Mouse (Mus musculus) intestine, postnatal 0 days (tissue): ENCODE results near the gene Tmem198. TPM values are rescaled to one million over a fixed set of nuclear protein-coding genes. Genes with fewer than 3 reads are reported as not detected.
A peak's percentile ranks its signal among the peaks of the same experiment; 100 is the strongest.

Experiments used
- ATAC-seq: fragments of 200-750 bp; cut with Nextera tagmentation; 2 replicates; pipeline ENCODE4 v1.8.0; 2017; ENCODE audit warnings: mild to moderate bottlenecking, moderate TSS enrichment, moderate library complexity
- H3K27ac ChIP-seq: fragments of 300-500 bp; sonication (generic); 2 replicates; pipeline ENCODE4 v1.5.1; 2014; ENCODE audit warnings: mild to moderate bottlenecking, low read depth, low read length, moderate library complexity
- H3K27me3 ChIP-seq: fragments of 300-500 bp; sonication (generic); replicated peaks from 2 replicates; pipeline ENCODE4 v1.6.1; 2014; ENCODE audit warnings: low read length, mixed read lengths; ENCODE audit not compliant: control insufficient read depth, insufficient read depth
- H3K36me3 ChIP-seq: fragments of 300-500 bp; sonication (generic); 2 replicates; pipeline ENCODE4 v1.6.1; 2014; ENCODE audit warnings: mild to moderate bottlenecking, moderate library complexity; ENCODE audit not compliant: control insufficient read depth, insufficient read depth
- H3K4me1 ChIP-seq: fragments of 300-500 bp; sonication (generic); replicated peaks from 2 replicates; pipeline ENCODE4 v1.6.1; 2014; ENCODE audit warnings: antibody characterized with exemption, low read length, mixed read lengths; ENCODE audit not compliant: control insufficient read depth, insufficient read depth
- H3K4me2 ChIP-seq: fragments of 300-500 bp; sonication (generic); replicated peaks from 2 replicates; pipeline ENCODE4 v1.6.1; 2014; ENCODE audit warnings: low read depth, mild to moderate bottlenecking, moderate library complexity
- H3K4me3 ChIP-seq: fragments of 300-500 bp; sonication (generic); 2 replicates; pipeline ENCODE4 v1.5.1; 2014; ENCODE audit warnings: low read depth, low read length
- H3K9ac ChIP-seq: fragments of 300-500 bp; sonication (generic); 2 replicates; pipeline ENCODE4 v1.6.1; 2014; ENCODE audit warnings: mild to moderate bottlenecking, low read depth, low read length
- H3K9me3 ChIP-seq: fragments of 300-500 bp; sonication (generic); 2 replicates; pipeline ENCODE4 v1.6.1; 2016; ENCODE audit warnings: mixed run types; ENCODE audit not compliant: control insufficient read depth
- CTCF ChIP-seq: sonication (generic); IDR thresholded peaks from 2 replicates; pipeline ENCODE4 v1.5.1; 2016; ENCODE audit warnings: low read depth, mild to moderate bottlenecking, control low read depth, antibody characterized with exemption, moderate library complexity
- WGBS: fragments of 180-500 bp; shearing (Covaris S2); extraction: QIAGEN DNeasy Blood & Tissue Kit; methylation state at CpG from one replicate; pipeline ENCODE4 v1.1.7; 2014; 5-methylcytosine and 5-hydroxymethylcytosine counted together
- polyA plus RNA-seq: library from polyadenylated mRNA; unstranded; fragments of >200 nt; fragmentation: Nextera tagmentation; extraction: Ambion mirVana; gene quantifications from 2 replicates; pipeline ENCODE4 v1.2.1, GENCODE M21; 2015

The Tmem198 gene
- polyA plus RNA-seq, 1 experiment from 2014 or later = 1.3 TPM

GRCm38 (mm10) chr1:75480735-75481134, 1.4 kb downstream of the Tmem198 start:
- H3K27ac ChIP-seq = no peak overlapping the region
- peaks cover 10% of the 10 kb centered on the region; the same call in 1 of the 2 replicates for H3K36me3 ChIP-seq
- no peak overlapping the region for H3K4me3 ChIP-seq
- WGBS = 85% methylated on average over 7 of the region's 7 CpGs
- H3K9me3 ChIP-seq = no peaks in the 10 kb centered on the region
- peaks cover 18% of the 10 kb centered on the region; the same call in 1 of the 2 replicates for H3K27me3 ChIP-seq
- no peak overlapping the region for H3K9ac ChIP-seq
- ATAC-seq = no peak
- H3K4me1 ChIP-seq = no peaks in the 10 kb centered on the region
- no peak overlapping the region for H3K4me2 ChIP-seq
- no peak for TF ChIP-seq CTCF

DNA sequence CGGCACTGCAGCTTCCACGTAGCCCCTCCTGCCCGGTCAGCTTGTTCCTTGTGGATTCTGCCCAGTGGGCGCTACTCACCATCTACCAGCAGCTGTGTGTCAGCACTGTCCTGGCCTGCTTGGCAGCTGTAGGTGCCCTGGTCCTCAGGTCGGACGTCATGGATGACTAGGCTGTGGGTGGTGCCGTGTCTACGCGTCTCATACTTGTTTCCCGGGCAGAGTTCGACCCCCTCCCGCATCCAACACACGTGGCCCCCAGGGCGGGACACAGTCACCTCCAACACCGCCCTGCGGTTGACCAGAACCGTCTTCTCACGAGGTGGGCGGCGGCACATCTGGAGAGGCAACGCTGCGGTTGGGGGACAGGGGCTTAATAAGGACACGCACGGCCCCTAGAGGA, 7.2 kb downstream of the Tmem198 start:
- Histone ChIP-seq H3K9me3 (no peaks in the 10 kb centered on the region), H3K36me3 (peaks cover 14% of the 10 kb centered on the region), H3K9ac (no peak overlapping the region), H3K27me3 (peaks cover 21% of the 10 kb centered on the region), H3K4me2 (peak overlapping the region; percentile 79), H3K27ac (no peak overlapping the region), H3K4me3 (peak overlapping the region; percentile 43; the same call in 1 of the 2 replicates), H3K4me1 (0 out of 2 replicates have a peak, but pooled peaks cover 5% of the 10 kb centered on the region)
- TF ChIP-seq CTCF = 0 out of 2 replicates have a peak, but pooled peaks have one; percentile 10
- no peak for ATAC-seq
- WGBS = 17% methylated on average over 24 of the region's 24 CpGs

- Histone ChIP-seq H3K4me1 (0 out of 2 replicates have a peak, but pooled peaks cover 5% of the 10 kb centered on the region), H3K4me2 (peak overlapping the region; percentile 79), H3K27ac (no peak overlapping the region), H3K9ac (no peak overlapping the region), H3K27me3 (peaks cover 21% of the 10 kb centered on the region), H3K36me3 (peaks cover 14% of the 10 kb centered on the region), H3K9me3 (no peaks in the 10 kb centered on the region), H3K4me3 (peak overlapping the region; percentile 43)
- no peak for ATAC-seq
- 2% methylated on average over 13 of the region's 13 CpGs for WGBS
- TF ChIP-seq CTCF = no peak
Observed at GRCm38 (mm10) chr1:75487040-75487404, 7.7 kb downstream of the Tmem198 start.

DNA sequence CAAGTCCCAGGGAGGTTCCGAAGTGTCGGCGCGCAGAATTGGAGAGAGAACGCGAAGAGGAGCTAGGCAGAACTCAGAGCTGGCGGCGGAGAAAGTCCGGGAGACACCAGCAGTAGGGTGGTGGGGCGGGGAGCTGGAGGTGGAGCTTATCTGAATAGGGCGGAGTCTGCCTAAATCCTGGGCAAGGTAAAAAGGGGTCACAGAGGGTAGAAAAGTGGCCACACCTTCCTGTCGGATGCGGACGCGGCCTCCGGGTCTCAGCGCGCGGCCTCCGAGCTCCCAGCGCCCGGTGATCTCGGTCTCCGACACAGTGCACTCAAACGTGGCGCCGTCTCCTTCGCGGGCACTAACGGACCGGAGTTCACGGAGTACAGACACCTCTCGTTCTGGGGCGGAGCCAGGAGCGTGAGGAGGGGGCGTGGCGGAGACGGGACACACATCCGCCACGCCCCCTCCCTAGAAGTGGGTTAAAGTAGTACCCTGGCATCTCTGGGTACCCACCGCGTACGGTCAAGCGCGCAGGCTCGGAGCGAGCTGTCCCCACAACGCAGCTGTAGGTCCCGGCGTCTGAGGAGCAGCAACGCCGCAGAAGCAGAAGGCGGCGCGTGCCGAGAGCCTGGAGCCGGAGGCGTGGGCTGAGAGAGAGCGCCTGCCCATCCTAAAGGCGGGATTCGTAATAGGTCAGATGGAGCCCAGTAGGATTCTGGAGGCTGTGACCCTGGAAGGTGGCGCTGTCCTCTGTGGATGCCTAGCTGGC, 8.3 kb downstream of the Tmem198 start:
- peak; percentile 74 for ATAC-seq
- Histone ChIP-seq H3K27ac (no peak overlapping the region), H3K9me3 (no peaks in the 10 kb centered on the region), H3K36me3 (peaks cover 14% of the 10 kb centered on the region), H3K4me1 (0 out of 2 replicates have a peak, but pooled peaks cover 5% of the 10 kb centered on the region), H3K9ac (no peak overlapping the region), H3K4me3 (peak overlapping the region; percentile 43), H3K4me2 (peak overlapping the region; percentile 79), H3K27me3 (peaks cover 21% of the 10 kb centered on the region)
- WGBS = under 1% methylated on average over 62 of the region's 62 CpGs
- TF ChIP-seq CTCF = peak; percentile 49

GRCm38 (mm10) chr1:75490785-75491551, 11.6 kb downstream of the Tmem198 start:
- no peak overlapping the region for H3K27ac ChIP-seq
- H3K9ac ChIP-seq = no peak overlapping the region
- no peaks in the 10 kb centered on the region for H3K9me3 ChIP-seq
- H3K4me2 ChIP-seq = no peak overlapping the region
- peaks cover 15% of the 10 kb centered on the region for H3K36me3 ChIP-seq
- no peak for ATAC-seq
- 0 out of 2 replicates have a peak, but pooled peaks cover 5% of the 10 kb centered on the region for H3K4me1 ChIP-seq
- no peak overlapping the region for H3K4me3 ChIP-seq
- no peak for TF ChIP-seq CTCF
- WGBS = 89% methylated on average over 34 of the region's 34 CpGs
- H3K27me3 ChIP-seq = peaks cover 12% of the 10 kb centered on the region

- WGBS = 69% methylated on average over 24 of the region's 24 CpGs
- H3K4me1 ChIP-seq = no peaks in the 10 kb centered on the region
- no peak overlapping the region for H3K4me3 ChIP-seq
- ATAC-seq = no peak
- no peak for TF ChIP-seq CTCF
- H3K4me2 ChIP-seq = no peak overlapping the region
- H3K9me3 ChIP-seq = no peaks in the 10 kb centered on the region
- no peaks in the 10 kb centered on the region for H3K27me3 ChIP-seq
- H3K27ac ChIP-seq = no peak overlapping the region
- H3K9ac ChIP-seq = no peak overlapping the region
- peaks cover 31% of the 10 kb centered on the region for H3K36me3 ChIP-seq
Observed at GRCm38 (mm10) chr1:75492579-75493170, 13.3 kb downstream of the Tmem198 start.
